Mouse (Mus musculus) T-cell, adult 66 days (primary cell): ENCODE data around the gene Plxdc2. TPM values are rescaled to one million over a fixed set of nuclear protein-coding genes. Genes with fewer than 3 reads are reported as not detected.

ENCODE experiments used
- total RNA-seq, 2 experiments: library from RNA; stranded (reverse); gene quantifications; 3 replicates in 1 of 2; 4 replicates in 1 of 2; pipeline ENCODE4 v1.2.4; 2023

Plxdc2 gene
- total RNA-seq, result 10 to 100 TPM; 26.9 to 33.6 TPM

DNA sequence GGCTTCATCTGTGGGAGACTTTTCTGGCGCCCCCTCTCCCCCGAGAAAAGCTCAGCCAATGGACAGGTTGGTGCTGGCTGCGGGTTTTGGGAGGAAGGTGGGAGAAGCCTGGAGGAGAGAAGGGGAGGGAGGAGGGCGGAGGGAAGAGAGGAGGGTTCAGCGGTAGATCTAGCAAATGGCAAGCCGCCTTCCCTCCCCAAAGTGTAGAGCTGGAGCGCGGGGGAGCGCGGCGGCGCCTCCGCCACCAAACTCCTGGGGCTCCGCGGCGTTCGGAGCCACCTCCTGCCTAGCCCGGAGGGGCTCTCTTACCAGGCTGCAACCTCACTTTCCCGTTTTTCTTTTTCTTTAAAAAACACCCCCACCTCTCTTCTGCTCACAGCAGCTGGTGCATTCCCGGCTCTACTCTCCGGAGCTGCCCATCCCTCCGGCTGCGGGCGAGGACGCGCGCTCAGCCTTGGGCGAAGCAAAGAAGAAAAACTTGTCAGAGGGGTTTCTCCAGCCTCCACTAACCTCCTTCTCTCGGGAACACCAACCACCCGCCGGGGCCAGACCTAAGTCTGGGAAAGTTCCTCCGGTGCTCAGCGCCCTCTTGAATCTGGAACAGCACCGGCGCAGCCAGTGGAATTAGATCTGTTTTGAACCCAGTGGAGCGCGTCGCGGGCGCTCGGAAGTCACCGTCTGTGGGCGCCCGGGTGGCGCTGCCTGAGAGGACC lies at the start of gene Plxdc2:
Plxdc2 (plus strand) TSS at position 199 of the 713 bp plus-strand sequence.

